Mouse (Mus musculus) small intestine, adult 2 months (tissue): Measurements from ENCODE around the gene Hpse2.

Experiments used
- CTCF ChIP-seq: fragments of 200-500 bp; IDR thresholded peaks from 2 replicates; pipeline ENCODE4 v1.5.1; 2012; ENCODE audit warnings: low read depth, mild to moderate bottlenecking, control low read depth, inconsistent platforms, low read length, moderate library complexity, mixed read lengths; ENCODE audit not compliant: insufficient replicate concordance, insufficient read length; ENCODE audit errors: extremely low read depth
- POLR2A ChIP-seq: fragments of 200-500 bp; IDR thresholded peaks from 2 replicates; pipeline ENCODE4 v1.6.1; 2012; ENCODE audit warnings: low read depth, mild to moderate bottlenecking, control low read depth, inconsistent platforms, low read length, moderate library complexity

- no peak for TF ChIP-seq CTCF
- TF ChIP-seq POLR2A, result no peak
These were observed 631.5 kb downstream of the Hpse2 start for GRCm38 (mm10) chr19:42756671-42757070.
